Mouse (Mus musculus) forebrain, embryonic 12.5 days (tissue): ENCODE measurements around the gene Ttc39d. TPM values are rescaled to one million over a fixed set of nuclear protein-coding genes. Genes with fewer than 3 reads are reported as not detected.

ENCODE experiments used
- ATAC-seq: fragments of 200-750 bp; cut with Nextera tagmentation; 2 replicates; pipeline ENCODE4 v1.8.0; 2017; ENCODE audit warnings: moderate TSS enrichment; ENCODE audit not compliant: low FRiP score
- H3K27ac ChIP-seq: fragments of 300-500 bp; sonication (generic); 2 replicates; pipeline ENCODE4 v1.5.1; 2016; ENCODE audit warnings: mild to moderate bottlenecking
- H3K27me3 ChIP-seq: fragments of 300-500 bp; sonication (generic); 2 replicates; pipeline ENCODE4 v1.6.1; 2016; ENCODE audit warnings: mild to moderate bottlenecking
- H3K36me3 ChIP-seq: fragments of 300-500 bp; sonication (generic); replicated peaks from 2 replicates; pipeline ENCODE4 v1.6.1; 2016; ENCODE audit warnings: mild to moderate bottlenecking
- H3K4me1 ChIP-seq: fragments of 300-500 bp; sonication (generic); 2 replicates; pipeline ENCODE4 v1.6.1; 2016
- H3K4me2 ChIP-seq: fragments of 300-500 bp; sonication (generic); 2 replicates; pipeline ENCODE4 v1.6.1; 2016; ENCODE audit warnings: mild to moderate bottlenecking, moderate library complexity
- H3K4me3 ChIP-seq: fragments of 300-500 bp; sonication (generic); replicated peaks from 2 replicates; pipeline ENCODE4 v1.5.1; 2016; ENCODE audit warnings: mild to moderate bottlenecking
- H3K9ac ChIP-seq: fragments of 300-500 bp; sonication (generic); 2 replicates; pipeline ENCODE4 v1.6.1; 2016; ENCODE audit warnings: mild to moderate bottlenecking
- H3K9me3 ChIP-seq: fragments of 300-500 bp; sonication (generic); 2 replicates; pipeline ENCODE4 v1.6.1; 2016
- WGBS: fragments of 180-500 bp; shearing (Covaris S2); methylation state at CpG from one replicate; pipeline ENCODE4 v1.1.7; 2016; 5-methylcytosine and 5-hydroxymethylcytosine counted together
- polyA plus RNA-seq: library from polyadenylated mRNA; unstranded; fragments of >200 nt; fragmentation: Nextera tagmentation; extraction: Ambion mirVana; gene quantifications from 2 replicates; pipeline ENCODE4 v1.2.1, GENCODE M21; 2016

Gene Ttc39d
- polyA plus RNA-seq, 1 experiment from 2014 or later: 0.10 TPM

GRCm38 (mm10) chr17:80236805-80237204 lies 29.5 kb downstream of the Ttc39d start:
- Histone ChIP-seq H3K4me3 (no peak overlapping the region), H3K4me1 (no peaks in the 10 kb centered on the region), H3K36me3 (peaks cover 32% of the 10 kb centered on the region), H3K4me2 (no peak overlapping the region), H3K9me3 (no peaks in the 10 kb centered on the region), H3K9ac (no peak overlapping the region), H3K27ac (no peak overlapping the region), H3K27me3 (no peaks in the 10 kb centered on the region)
- ATAC-seq: no peak
- WGBS: 91% methylated on average over 3 of the region's 3 CpGs

- no peak overlapping the region for H3K27ac ChIP-seq
- 96% methylated on average over 5 of the region's 5 CpGs for WGBS
- no peaks in the 10 kb centered on the region for H3K27me3 ChIP-seq
- no peak overlapping the region for H3K4me3 ChIP-seq
- H3K36me3 ChIP-seq: peaks cover 39% of the 10 kb centered on the region
- H3K4me2 ChIP-seq: no peak overlapping the region
- no peaks in the 10 kb centered on the region for H3K4me1 ChIP-seq
- no peaks in the 10 kb centered on the region for H3K9me3 ChIP-seq
- H3K9ac ChIP-seq: no peak overlapping the region
- no peak for ATAC-seq
Measured at GRCm38 (mm10) chr17:80237475-80237874, 30.2 kb downstream of the Ttc39d start.

- Histone ChIP-seq H3K9me3 (no peaks in the 10 kb centered on the region), H3K4me2 (no peak overlapping the region), H3K36me3 (peaks cover 79% of the 10 kb centered on the region), H3K27me3 (no peaks in the 10 kb centered on the region), H3K4me1 (no peaks in the 10 kb centered on the region), H3K9ac (no peak overlapping the region), H3K4me3 (no peak overlapping the region), H3K27ac (no peak overlapping the region)
- WGBS: 89% methylated on average over 9 of the region's 9 CpGs
- no peak for ATAC-seq
Measured at GRCm38 (mm10) chr17:80241594-80241993, 34.3 kb downstream of the Ttc39d start.

GRCm38 (mm10) chr17:80243116-80243515 lies 35.9 kb downstream of the Ttc39d start:
- no peaks in the 10 kb centered on the region for H3K4me1 ChIP-seq

GRCm38 (mm10) chr17:80252757-80253525 lies 45.7 kb downstream of the Ttc39d start:
- Histone ChIP-seq H3K4me3 (no peak overlapping the region), H3K9ac (no peak overlapping the region), H3K27me3 (no peaks in the 10 kb centered on the region), H3K4me1 (no peaks in the 10 kb centered on the region), H3K9me3 (no peaks in the 10 kb centered on the region), H3K36me3 (peaks cover 95% of the 10 kb centered on the region), H3K4me2 (no peak overlapping the region), H3K27ac (no peak overlapping the region)
- 84% methylated on average over 13 of the region's 13 CpGs for WGBS
- ATAC-seq: no peak

More at GRCm38 (mm10) chr17:80243116-80243515, 35.9 kb downstream of the Ttc39d start:
- Histone ChIP-seq H3K27me3 (no peaks in the 10 kb centered on the region), H3K36me3 (peaks cover 91% of the 10 kb centered on the region), H3K9me3 (no peaks in the 10 kb centered on the region), H3K4me2 (no peak overlapping the region), H3K9ac (no peak overlapping the region), H3K4me3 (no peak overlapping the region), H3K27ac (no peak overlapping the region)
- no peak for ATAC-seq
- 88% methylated on average over 13 of the region's 13 CpGs for WGBS

GRCm38 (mm10) chr17:80254421-80254820 lies 47.2 kb downstream of the Ttc39d start:
- no peak for ATAC-seq
- peaks cover 96% of the 10 kb centered on the region for H3K36me3 ChIP-seq
- WGBS: 96% methylated on average over 5 of the region's 5 CpGs

GRCm38 (mm10) chr17:80255208-80255607 lies 47.9 kb downstream of the Ttc39d start:
- no peak overlapping the region for H3K4me3 ChIP-seq
- no peaks in the 10 kb centered on the region for H3K9me3 ChIP-seq
- 63% methylated on average over 13 of the region's 13 CpGs for WGBS
- H3K27me3 ChIP-seq: no peaks in the 10 kb centered on the region
- no peaks in the 10 kb centered on the region for H3K4me1 ChIP-seq
- ATAC-seq: 0 out of 2 replicates have a peak, but pooled peaks have one; percentile 39
- H3K9ac ChIP-seq: no peak overlapping the region
- H3K36me3 ChIP-seq: peaks cover 94% of the 10 kb centered on the region
- H3K4me2 ChIP-seq: no peak overlapping the region
- H3K27ac ChIP-seq: no peak overlapping the region

More at GRCm38 (mm10) chr17:80254421-80254820, 47.2 kb downstream of the Ttc39d start:
- H3K4me1 ChIP-seq: no peaks in the 10 kb centered on the region
- H3K4me2 ChIP-seq: no peak overlapping the region
- H3K9ac ChIP-seq: no peak overlapping the region
- no peak overlapping the region for H3K27ac ChIP-seq
- no peaks in the 10 kb centered on the region for H3K27me3 ChIP-seq
- no peaks in the 10 kb centered on the region for H3K9me3 ChIP-seq
- no peak overlapping the region for H3K4me3 ChIP-seq

GRCm38 (mm10) chr17:80267065-80267464 lies 59.8 kb downstream of the Ttc39d start:
- peaks cover 81% of the 10 kb centered on the region for H3K36me3 ChIP-seq

More at GRCm38 (mm10) chr17:80267065-80267464, 59.8 kb downstream of the Ttc39d start:
- no peaks in the 10 kb centered on the region for H3K4me1 ChIP-seq
- H3K9me3 ChIP-seq: no peaks in the 10 kb centered on the region
- no peak overlapping the region for H3K27ac ChIP-seq
- WGBS: 93% methylated on average over 4 of the region's 4 CpGs
- no peak for ATAC-seq
- no peak overlapping the region for H3K4me2 ChIP-seq
- no peak overlapping the region for H3K9ac ChIP-seq
- H3K4me3 ChIP-seq: no peak overlapping the region
- H3K27me3 ChIP-seq: no peaks in the 10 kb centered on the region

Other genes with a start within 250 kb of the Ttc39d start
- 126 and 130 TPM in 2 replicates for gene Hnrnpll, start 145.1 kb upstream of the Ttc39d start, polyA plus RNA-seq
- 9.6 and 12.3 TPM in 2 replicates for gene Galm, start 80.0 kb upstream of the Ttc39d start, polyA plus RNA-seq
- gene Srsf7, start 153 bp upstream of the Ttc39d start, polyA plus RNA-seq: 784 and 786 TPM in 2 replicates
- 37.6 and 38.5 TPM in 2 replicates for gene Gemin6, start 17.0 kb downstream of the Ttc39d start, polyA plus RNA-seq
- 37.8 and 45.1 TPM in 2 replicates for gene Morn2, start 82.7 kb downstream of the Ttc39d start, polyA plus RNA-seq
- 31.3 and 33.0 TPM in 2 replicates for gene Dhx57, start 83.0 kb downstream of the Ttc39d start, polyA plus RNA-seq
- gene Arhgef33, start 99.9 kb downstream of the Ttc39d start, polyA plus RNA-seq: 0.17 and 0.74 TPM in 2 replicates
- 1.9 and 2.0 TPM in 2 replicates for gene Gm10190, start 166.1 kb downstream of the Ttc39d start, polyA plus RNA-seq